Mouse (Mus musculus) right cerebral cortex, postnatal 36 days (tissue): ENCODE data around the gene Prkcq.

ENCODE experiments used
- DNase-seq, 2 experiments: peaks; one replicate each; pipeline ENCODE4 v3.0.0; 2022; ENCODE audit warnings: low spot score in 2 of 2, mixed read lengths in 1 of 2

Prkcq gene

GRCm38 (mm10) chr2:11186586-11186985 is 14.7 kb downstream of the Prkcq start:
- DNase-seq: no peak

- DNase-seq: no peak
Measured at GRCm38 (mm10) chr2:11187166-11187565, 15.3 kb downstream of the Prkcq start.

- DNase-seq: no peak
Measured at GRCm38 (mm10) chr2:11188279-11188678, 16.4 kb downstream of the Prkcq start.

- no peak for DNase-seq
Measured at GRCm38 (mm10) chr2:11189150-11189767, 17.4 kb downstream of the Prkcq start.

GRCm38 (mm10) chr2:11192281-11193098 is 20.6 kb downstream of the Prkcq start:
- DNase-seq: no peak

- DNase-seq: no peak
Measured at GRCm38 (mm10) chr2:11193099-11193618, 21.3 kb downstream of the Prkcq start.

GRCm38 (mm10) chr2:11194732-11195340 is 22.9 kb downstream of the Prkcq start:
- no peak for DNase-seq

- DNase-seq: no peak
Measured at GRCm38 (mm10) chr2:11196071-11196470, 24.2 kb downstream of the Prkcq start.

GRCm38 (mm10) chr2:11196952-11197559 is 25.1 kb downstream of the Prkcq start:
- no peak for DNase-seq

- no peak for DNase-seq
Measured at GRCm38 (mm10) chr2:11199624-11200023, 27.7 kb downstream of the Prkcq start.

- DNase-seq: no peak
Measured at GRCm38 (mm10) chr2:11202841-11203240, 30.9 kb downstream of the Prkcq start.

- no peak for DNase-seq
Measured at GRCm38 (mm10) chr2:11203261-11203660, 31.4 kb downstream of the Prkcq start.

- DNase-seq: no peak
Measured at GRCm38 (mm10) chr2:11204232-11204631, 32.3 kb downstream of the Prkcq start.

GRCm38 (mm10) chr2:11204961-11205360 is 33.1 kb downstream of the Prkcq start:
- DNase-seq: no peak

- DNase-seq: no peak
Measured at GRCm38 (mm10) chr2:11205720-11206119, 33.8 kb downstream of the Prkcq start.

GRCm38 (mm10) chr2:11208263-11208662 is 36.4 kb downstream of the Prkcq start:
- DNase-seq: no peak

- no peak for DNase-seq
Measured at GRCm38 (mm10) chr2:11209335-11209734, 37.4 kb downstream of the Prkcq start.

GRCm38 (mm10) chr2:11210241-11210916 is 38.5 kb downstream of the Prkcq start:
- no peak for DNase-seq

GRCm38 (mm10) chr2:11211961-11212562 is 40.2 kb downstream of the Prkcq start:
- DNase-seq: no peak

- no peak for DNase-seq
Measured at GRCm38 (mm10) chr2:11216421-11216820, 44.5 kb downstream of the Prkcq start.

GRCm38 (mm10) chr2:11216847-11217246 is 44.9 kb downstream of the Prkcq start:
- no peak for DNase-seq
